Comparison of ENCODE assay signal across 27 mouse cellular contexts in the genomic region with DNA sequence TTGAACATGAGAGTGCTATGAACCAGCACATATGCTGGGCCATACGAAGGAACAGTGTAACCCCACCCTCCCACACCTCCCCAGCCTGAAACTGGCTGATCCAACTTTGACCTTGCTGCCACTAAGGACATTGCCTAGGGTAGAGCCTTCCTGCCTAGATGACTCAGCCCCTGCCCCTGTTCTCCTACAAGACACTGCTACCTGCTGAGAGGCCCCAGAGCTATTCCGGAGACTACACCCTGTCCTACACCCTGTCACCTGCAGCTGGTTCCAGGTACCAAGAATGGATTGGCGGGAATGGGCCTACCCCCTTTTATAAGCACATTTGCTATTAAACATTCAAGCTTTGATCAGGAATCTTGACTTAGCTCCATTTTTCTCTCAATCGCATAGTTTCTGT. TPM values are rescaled to one million over a fixed set of nuclear protein-coding genes. Genes with fewer than 3 reads are reported as not detected.
"Had no signal": no experiment of that assay in that cellular context is flagged by ENCODE, and none has a peak within 500 bp of the region (broad histone marks: within the 10 kb centered on the region; RNA-seq: fewer than 3 reads in every experiment).

No protein-coding gene starts in this region.

- H3K9ac ChIP-seq: heart, embryonic 12.5 days; hindbrain, embryonic 13.5 days; hindbrain, embryonic 15.5 days; kidney, embryonic 15.5 days; limb, embryonic 12.5 days; liver, embryonic 13.5 days; liver, embryonic 15.5 days had no signal

- DNase-seq: gastrocnemius, adult 2 months; gastrocnemius, postnatal 10 days; gastrocnemius, postnatal 25 days; heart, adult 18-20 months; heart, postnatal 10 days; heart, postnatal 4 days; kidney, adult 11 months; kidney, adult 2 months; kidney, adult 9 months; kidney, postnatal 14 days; kidney, postnatal 36 days; liver; liver, embryonic 13.5 days had no signal

- H3K9me3 ChIP-seq: heart, embryonic 10.5 days; heart, embryonic 12.5 days; hindbrain, embryonic 10.5 days; hindbrain, embryonic 15.5 days; kidney, embryonic 15.5 days; limb, embryonic 10.5 days; limb, embryonic 12.5 days; liver, embryonic 13.5 days; liver, embryonic 15.5 days had no signal

- H3K4me3 ChIP-seq: gastrocnemius, adult 2 months; heart, embryonic 10.5 days; heart, embryonic 12.5 days; hindbrain, embryonic 10.5 days; hindbrain, embryonic 13.5 days; hindbrain, embryonic 15.5 days; kidney, embryonic 15.5 days; left cerebral cortex, adult 2 months; limb, embryonic 10.5 days; limb, embryonic 12.5 days; liver, embryonic 13.5 days; liver, embryonic 15.5 days had no signal

- H3K4me1 ChIP-seq: heart, embryonic 10.5 days; heart, embryonic 12.5 days; hindbrain, embryonic 10.5 days; hindbrain, embryonic 13.5 days; hindbrain, embryonic 15.5 days; kidney, embryonic 15.5 days; limb, embryonic 10.5 days; limb, embryonic 12.5 days; liver, embryonic 13.5 days; liver, embryonic 15.5 days had no signal

- ATAC-seq: hindbrain, postnatal 0 days; intestine, embryonic 16.5 days had no signal

- H3K27ac ChIP-seq: gastrocnemius, adult 2 months; heart, embryonic 10.5 days; hindbrain, embryonic 10.5 days; hindbrain, embryonic 13.5 days; hindbrain, embryonic 15.5 days; hindbrain, postnatal 0 days; kidney, embryonic 15.5 days; kidney, postnatal 0 days; left cerebral cortex, adult 2 months; limb, embryonic 10.5 days; limb, embryonic 12.5 days; liver, embryonic 13.5 days; liver, embryonic 15.5 days had no signal

- H3K36me3 ChIP-seq: heart, embryonic 10.5 days; heart, embryonic 12.5 days; hindbrain, embryonic 10.5 days; hindbrain, embryonic 13.5 days; hindbrain, embryonic 15.5 days; kidney, embryonic 15.5 days; limb, embryonic 10.5 days; limb, embryonic 12.5 days; liver, embryonic 13.5 days; liver, embryonic 15.5 days had no signal

- H3K27me3 ChIP-seq: heart, embryonic 12.5 days; hindbrain, embryonic 13.5 days; hindbrain, embryonic 15.5 days; kidney, embryonic 15.5 days; limb, embryonic 12.5 days; liver, embryonic 13.5 days; liver, embryonic 15.5 days had no signal

RNA-seq across cellular contexts. Expression of a gene that starts 13.9 kb away (rescaled TPM):
- total RNA-seq: granulocyte monocyte progenitor cell, adult 5-6 weeks had no signal
